Mouse (Mus musculus) frontal cortex, postnatal 36 days (tissue): ENCODE results near the gene Tmem267.
"Not testable (repeated sequence)": the region's sequence is repeated elsewhere in the genome, so short reads cannot be mapped to it uniquely, and the experiment has no call there.

Experiments
- DNase-seq, 2 experiments: peaks; one replicate each; pipeline ENCODE4 v3.0.0; 2022; ENCODE audit warnings: low spot score in 2 of 2

Tmem267 gene

DNA sequence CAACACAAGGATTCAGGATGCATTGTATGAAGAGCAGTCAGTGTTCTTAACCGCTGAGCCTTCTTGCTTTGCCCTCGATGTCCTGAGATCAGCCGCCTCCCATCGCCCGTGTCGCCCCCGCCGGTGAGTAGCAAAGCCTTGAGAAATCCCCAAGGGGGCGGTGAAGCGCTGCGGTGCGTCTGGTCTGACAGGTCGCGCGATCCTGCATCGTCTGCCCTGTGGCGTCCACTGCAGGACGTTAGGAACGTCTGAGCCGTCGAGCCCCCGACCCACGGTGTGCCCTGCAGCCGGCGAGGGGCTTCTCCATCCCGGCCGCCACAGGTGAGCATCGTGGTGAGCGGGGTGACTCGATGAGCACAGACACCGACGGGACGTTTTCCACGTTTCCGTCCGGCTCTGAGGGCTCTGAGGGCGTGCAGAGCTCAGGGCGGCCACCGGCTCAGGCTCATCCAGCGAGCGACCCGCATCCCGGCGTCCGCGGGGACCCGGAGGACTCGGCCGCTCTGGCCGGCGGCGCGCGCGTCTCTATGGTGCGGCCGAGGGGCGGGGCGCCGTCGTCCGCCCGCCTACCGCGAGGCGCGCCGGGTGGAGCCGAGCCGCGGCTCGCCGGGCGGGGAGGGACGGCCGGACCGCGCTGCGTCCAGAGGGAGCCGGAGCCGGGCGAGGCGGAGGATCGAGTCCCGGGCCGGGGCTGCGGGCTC, at the start of gene Tmem267, which contains the start of gene 3110070M22Rik:
Tmem267 (plus strand) TSS at position 160 of the 701 bp plus-strand sequence.
3110070M22Rik (minus strand) TSS at position 504 of the 701 bp plus-strand sequence.
- DNase-seq = peak; percentile 77 to 84

- no peak for DNase-seq
Observed at GRCm38 (mm10) chr13:119442244-119442643, 45.6 kb upstream of the Tmem267 start.

- DNase-seq = no peak
Observed at GRCm38 (mm10) chr13:119453563-119453962, 34.3 kb upstream of the Tmem267 start.

- DNase-seq = no peak
Observed at GRCm38 (mm10) chr13:119455082-119455481, 32.8 kb upstream of the Tmem267 start.

DNA sequence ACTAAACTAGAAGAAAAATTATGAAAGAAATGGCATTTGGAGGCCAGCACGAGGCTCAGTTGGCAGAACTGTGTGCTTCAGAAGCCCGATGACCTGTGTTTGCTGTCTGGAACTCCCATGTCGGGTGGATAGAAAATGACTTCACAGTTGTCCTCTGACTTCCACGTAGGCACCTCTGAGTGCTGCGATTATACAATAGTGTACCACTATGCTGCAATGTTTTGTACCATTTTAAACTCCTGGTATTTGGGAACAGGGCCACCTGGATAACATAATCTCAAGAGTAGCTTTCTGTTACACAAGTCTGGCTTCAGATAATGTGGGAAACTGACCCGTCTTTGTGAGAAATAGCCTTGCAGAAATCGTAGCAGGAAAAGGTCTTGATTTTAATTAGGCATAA, 31.5 kb upstream of the Tmem267 start:
- DNase-seq = no peak

- DNase-seq = no peak
Observed at GRCm38 (mm10) chr13:119461900-119462595, 25.8 kb upstream of the Tmem267 start.

- DNase-seq = peak; percentile 85 to 91
Observed at GRCm38 (mm10) chr13:119462596-119463560, 25.0 kb upstream of the Tmem267 start, which contains the start of gene 4833420G17Rik. 4833420G17Rik (plus strand) TSS chr13:119462768.

DNA sequence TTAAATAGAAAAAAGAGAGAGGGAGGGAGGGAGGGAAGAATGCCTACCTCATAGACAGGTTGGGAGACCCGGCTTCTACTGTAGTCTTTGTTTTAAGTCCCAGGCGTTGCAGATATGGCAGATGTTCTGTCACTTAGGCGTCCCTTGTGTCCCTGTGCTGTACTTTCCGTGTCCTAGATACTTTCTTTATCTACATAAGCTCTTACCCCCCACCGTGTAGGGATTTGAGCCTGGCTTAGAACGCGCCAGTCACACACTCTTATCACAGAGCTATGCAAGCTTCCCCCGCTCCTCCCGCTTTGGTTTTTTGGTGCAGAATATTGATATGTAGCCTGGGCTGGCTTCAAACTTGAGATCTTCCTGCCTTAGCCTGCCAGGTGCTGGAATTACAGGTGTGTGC, 11.2 kb upstream of the Tmem267 start:
- DNase-seq = no peak

DNA sequence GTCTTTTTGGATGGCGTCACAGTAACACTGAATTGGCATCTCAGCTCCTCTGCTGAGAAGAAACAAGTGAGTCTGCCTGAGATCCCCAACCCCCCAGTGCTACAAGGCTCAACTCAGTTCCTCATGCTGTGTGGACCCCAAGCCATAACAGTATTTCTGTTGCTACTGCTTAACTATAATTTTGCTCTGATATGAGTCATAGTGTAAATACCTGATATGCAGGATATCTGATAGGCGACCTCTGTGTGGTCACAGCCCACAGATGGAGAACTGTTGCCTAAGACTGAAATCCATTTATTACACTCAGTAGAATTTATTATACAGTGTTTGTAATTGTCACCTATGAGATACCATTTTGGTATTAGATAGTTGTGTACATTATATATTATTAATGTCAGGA, 10.1 kb upstream of the Tmem267 start:
- DNase-seq = no peak

DNA sequence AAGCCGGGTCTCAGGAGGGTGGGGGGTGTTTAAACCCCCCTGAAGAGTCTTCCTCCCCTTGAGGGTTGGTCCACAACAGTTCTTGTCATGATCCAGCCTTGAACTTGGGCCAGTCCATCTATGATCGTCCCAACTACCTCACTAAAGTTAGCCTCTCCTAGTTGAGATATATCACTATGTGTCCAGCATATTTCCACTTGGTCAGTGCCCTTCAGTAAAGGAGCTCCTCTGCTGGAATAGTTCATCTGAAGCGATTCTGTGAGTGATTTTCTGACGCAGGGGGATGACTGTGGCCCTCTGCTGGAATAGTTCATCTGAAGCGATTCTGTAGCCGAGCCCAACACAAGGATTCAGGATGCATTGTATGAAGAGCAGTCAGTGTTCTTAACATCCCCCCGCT, 485 bp upstream of the Tmem267 start:
- no peak for DNase-seq

- not testable (repeated sequence) for DNase-seq
Observed at GRCm38 (mm10) chr13:119492083-119492482, 4.2 kb downstream of the Tmem267 start.

DNA sequence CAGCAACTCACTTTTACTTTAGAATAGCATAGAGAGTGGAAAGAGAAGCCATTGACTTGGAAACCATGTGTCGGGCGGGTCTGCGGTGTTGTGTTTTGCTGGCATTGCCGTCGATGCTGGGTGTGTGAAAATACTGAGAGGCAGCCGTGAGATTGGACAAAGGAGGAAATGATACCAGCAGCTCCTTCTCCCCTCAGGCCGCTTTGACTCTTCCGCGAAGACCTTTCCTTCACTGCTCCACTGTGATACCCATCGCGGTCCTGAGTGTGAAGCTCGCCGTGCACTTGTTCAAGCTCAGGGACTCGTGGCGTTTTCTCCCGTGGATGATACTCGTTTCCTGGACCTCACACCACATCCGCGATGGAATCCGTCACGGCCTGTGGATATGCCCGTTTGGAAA, 7.1 kb downstream of the Tmem267 start:
- DNase-seq = not testable (repeated sequence)

DNA sequence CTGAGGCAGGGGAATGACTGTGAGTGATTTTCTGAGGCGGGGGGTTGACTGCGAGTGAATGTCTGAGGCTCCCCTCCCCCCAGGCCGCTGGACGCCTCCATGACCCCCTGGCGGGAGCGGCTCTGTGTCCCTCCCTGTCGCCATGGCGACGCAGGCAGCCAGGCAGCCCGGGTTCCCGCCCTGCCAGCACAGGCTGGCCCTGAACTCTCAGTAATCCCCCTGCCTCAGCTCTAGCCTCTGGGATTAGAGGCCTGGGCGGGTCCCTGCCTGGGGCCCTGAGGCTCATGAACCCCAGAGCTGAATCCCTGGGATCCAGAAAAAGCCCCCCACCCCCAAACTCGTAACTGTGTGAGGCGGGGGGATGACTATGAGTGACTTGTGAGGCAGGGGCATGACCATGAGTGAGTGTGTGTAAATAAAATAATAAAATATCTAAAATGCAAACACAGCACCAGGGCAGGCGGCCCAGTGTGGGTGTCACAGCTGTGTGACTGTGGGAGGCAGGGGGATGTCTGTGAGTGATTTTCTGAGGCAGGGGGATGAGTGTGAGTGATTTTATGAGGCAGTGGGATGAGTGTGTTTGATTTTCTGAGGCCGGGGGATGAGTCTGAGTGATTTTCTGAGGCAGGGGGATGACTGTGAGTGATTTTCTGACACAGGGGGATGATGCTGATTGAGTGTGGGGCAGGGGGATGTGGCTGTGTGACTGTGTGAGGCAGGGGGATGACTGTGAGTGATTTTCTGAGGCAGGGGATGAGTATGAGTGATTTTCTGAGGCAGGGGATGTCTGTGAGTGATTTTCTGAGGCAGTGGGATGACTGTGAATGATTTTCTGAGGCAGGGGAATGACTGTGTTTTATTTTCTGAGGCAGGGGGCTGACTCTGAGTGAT, 108.7 kb downstream of the Tmem267 start:
- not testable (repeated sequence) for DNase-seq

DNA sequence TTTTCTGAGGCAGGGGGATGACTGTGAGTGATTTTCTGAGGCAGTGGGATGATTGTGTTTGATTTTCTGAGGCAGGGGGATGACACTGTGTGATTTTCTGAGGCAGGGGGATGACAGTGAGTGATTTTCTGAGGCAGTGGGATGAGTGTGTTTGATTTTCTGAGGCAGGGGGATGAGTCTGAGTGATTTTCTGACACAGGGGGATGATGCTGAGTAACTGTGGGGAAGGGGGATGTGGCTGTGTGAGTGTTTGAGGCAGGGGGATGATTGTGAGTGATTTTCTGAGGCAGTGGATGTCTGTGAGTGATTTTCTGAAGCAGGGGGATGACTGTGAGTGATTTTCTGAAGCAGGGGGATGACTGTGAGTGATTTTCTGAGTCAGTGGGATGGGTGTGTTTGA, 110.6 kb downstream of the Tmem267 start:
- DNase-seq = not testable (repeated sequence)

- DNase-seq = not testable (repeated sequence)
Observed at GRCm38 (mm10) chr13:119599066-119599465, 111.2 kb downstream of the Tmem267 start.

DNA sequence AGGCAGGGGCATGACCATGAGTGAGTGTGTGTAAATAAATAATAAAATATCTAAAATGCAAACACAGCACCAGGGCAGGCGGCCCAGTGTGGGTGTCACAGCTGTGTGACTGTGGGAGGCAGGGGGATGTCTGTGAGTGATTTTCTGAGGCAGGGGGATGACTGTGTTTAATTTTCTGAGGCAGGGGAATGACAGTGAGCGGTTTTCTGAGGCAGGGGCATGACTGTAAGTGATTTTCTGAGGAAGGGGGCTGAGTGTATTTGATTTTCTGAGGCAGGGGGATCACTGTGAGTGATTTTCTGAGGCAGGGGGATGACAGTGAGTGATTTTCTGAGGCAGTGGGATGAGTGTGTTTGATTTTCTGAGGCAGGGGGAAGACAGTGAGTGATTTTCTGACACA, 111.7 kb downstream of the Tmem267 start:
- not testable (repeated sequence) for DNase-seq

- DNase-seq = not testable (repeated sequence)
Observed at GRCm38 (mm10) chr13:119600166-119600565, 112.3 kb downstream of the Tmem267 start.

DNA sequence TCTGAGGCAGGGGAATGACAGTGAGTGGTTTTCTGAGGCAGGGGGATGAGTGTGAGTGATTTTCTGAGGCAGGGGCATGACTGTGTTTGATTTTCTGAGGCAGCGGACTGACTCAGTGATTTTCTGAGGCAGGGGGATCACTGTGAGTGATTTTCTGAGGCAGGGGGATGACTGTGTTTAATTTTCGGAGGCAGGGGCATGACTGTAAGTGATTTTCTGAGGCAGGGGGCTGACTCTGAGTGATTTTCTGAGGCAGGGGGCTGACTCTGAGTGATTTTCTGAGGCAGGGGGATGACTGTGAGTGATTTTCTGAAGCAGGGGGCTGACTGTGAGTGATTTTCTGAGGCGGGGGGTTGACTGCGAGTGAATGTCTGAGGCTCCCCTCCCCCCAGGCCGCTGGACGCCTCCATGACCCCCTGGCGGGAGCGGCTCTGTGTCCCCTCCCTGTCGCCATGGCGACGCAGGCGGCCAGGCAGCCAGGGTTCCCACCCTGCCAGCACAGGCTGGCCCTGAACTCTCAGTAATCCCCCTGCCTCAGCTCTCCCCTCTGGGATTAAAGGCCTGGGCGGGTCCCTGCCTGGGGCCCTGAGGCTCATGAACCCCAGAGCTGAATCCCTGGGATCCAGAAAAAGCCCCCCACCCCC, 115.0 kb downstream of the Tmem267 start:
- not testable (repeated sequence) for DNase-seq

DNA sequence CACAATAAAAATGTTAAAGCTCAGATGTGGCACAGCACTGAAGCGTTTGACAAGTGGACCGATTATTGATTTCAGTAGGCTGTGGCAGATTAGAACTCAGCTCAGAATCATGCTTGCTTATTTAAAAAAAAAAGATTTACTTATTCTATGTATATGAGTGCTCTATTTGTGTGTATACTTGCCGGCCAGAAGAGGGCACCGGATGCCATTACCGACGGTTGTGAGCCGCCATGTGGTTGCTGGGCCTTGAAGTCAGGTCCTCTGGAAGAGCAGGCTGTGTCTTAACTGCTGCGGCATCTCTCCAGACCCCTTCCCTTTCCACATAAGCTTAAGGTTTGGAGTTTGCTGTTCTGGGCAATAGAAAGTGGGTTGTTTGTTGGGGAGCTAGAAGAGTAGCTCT, 116.1 kb downstream of the Tmem267 start:
- DNase-seq = not testable (repeated sequence)

- DNase-seq = not testable (repeated sequence)
Observed at GRCm38 (mm10) chr13:119604322-119604721, 116.5 kb downstream of the Tmem267 start.
